Mouse (Mus musculus) heart, adult 18-20 months (tissue): ENCODE measurements around the gene Wnt5b. TPM values are rescaled to one million over a fixed set of nuclear protein-coding genes. Genes with fewer than 3 reads are reported as not detected.

ENCODE experiments used
- DNase-seq, 2 experiments: peaks; one replicate each; pipeline ENCODE4 v3.0.0; 2021 to 2022; ENCODE audit warnings: mixed read lengths in 1 of 2
- total RNA-seq, 2 experiments: library from RNA; stranded (reverse); gene quantifications; 2 replicates each; pipeline ENCODE4 v1.2.3; 2021

Wnt5b gene
- total RNA-seq, 2 experiments from 2014 or later, result 2.4 to 2.5 TPM

DNA sequence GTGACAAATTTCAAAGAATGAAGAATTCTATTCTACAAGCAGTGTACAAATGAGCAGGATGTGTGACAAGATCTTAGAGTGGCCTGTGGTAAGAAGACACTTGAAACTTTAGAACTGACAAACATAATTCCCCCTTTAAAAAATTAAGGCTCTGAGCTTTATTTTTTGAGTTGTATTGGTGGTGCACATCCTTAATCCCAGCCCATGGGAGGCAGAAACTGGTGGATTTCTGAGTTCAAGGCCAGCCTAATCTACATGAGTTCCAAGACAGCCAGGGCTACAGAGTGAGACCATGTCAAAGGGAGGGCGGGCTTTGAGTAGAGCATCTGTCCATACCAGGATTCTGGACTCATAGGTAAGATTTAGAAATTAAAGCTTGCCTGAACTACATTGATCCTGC lies 157.3 kb downstream of the Wnt5b start:
- no peak for DNase-seq

DNA sequence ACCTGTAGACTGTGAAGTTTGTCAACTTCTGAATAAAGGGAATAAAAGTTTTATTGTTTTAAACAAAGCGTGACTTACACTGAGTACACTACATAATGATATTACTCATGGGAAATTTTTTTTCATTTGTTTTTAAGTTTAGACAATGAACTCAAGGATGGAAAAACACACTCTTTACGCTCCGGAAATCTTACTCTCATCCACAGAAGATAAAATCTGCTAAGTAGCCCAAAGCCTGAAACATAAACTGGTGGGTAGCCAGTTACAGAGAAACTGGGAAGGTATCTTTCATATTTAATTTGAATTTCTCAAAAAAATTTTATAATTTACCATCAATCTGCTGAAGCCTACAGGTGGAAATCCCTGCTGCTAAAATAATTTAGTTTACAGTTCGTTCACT lies 157.7 kb downstream of the Wnt5b start:
- no peak for DNase-seq

- no peak for DNase-seq
Observed at GRCm38 (mm10) chr6:119385668-119386067, 158.5 kb downstream of the Wnt5b start.

Other genes starting within 250 kb of the Wnt5b start
- under 1 TPM; 0.08 to 0.10 TPM for gene Lrtm2, start 213.6 kb downstream of the Wnt5b start, total RNA-seq
- 10 to 100 TPM; 71.4 to 86.5 TPM for gene Adipor2, start 126.6 kb downstream of the Wnt5b start, total RNA-seq
- 10 to 100 TPM; 15.0 to 15.6 TPM for gene Fbxl14, start 64.7 kb downstream of the Wnt5b start, total RNA-seq